Comparison of ENCODE assay signal across 24 mouse cellular contexts in the genomic region with DNA sequence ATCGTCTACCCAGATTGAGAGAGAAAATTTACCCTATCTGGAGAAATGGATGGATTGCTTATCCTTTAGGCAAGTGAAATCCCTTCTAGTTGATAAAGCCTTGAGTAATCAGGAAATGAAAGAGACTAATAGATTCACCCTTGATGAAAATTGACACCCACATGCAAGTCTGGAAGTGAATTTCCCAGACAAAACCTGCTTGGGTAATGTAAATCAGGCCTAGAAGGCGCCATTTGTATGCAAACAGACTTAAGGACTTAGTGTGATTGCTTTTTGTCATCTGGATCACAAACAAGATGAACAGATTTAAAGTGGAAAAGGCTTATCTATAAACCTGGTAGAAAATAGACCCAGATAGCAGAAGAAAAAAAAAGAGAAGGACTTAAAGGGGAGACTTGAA.
"Had no signal": no experiment of that assay in that cellular context is flagged by ENCODE, and none has a peak within 500 bp of the region (broad histone marks: within the 10 kb centered on the region; RNA-seq: fewer than 3 reads in every experiment).

No protein-coding gene starts in this region.

- H3K4me2 ChIP-seq: heart, embryonic 12.5 days; hindbrain, embryonic 12.5 days; hindbrain, embryonic 14.5 days; intestine, embryonic 15.5 days; limb, embryonic 12.5 days; liver, embryonic 11.5 days; liver, embryonic 13.5 days had no signal

- DNase-seq: gastrocnemius, postnatal 10 days; gastrocnemius, postnatal 25 days; heart, adult 18-20 months; heart, postnatal 10 days; heart, postnatal 4 days; kidney, adult 18-20 months; kidney, postnatal 14 days; kidney, postnatal 4 days; liver; liver, embryonic 13.5 days had no signal

- H3K9me3 ChIP-seq: heart, embryonic 10.5 days; heart, embryonic 12.5 days; hindbrain, embryonic 10.5 days; hindbrain, embryonic 12.5 days; intestine, embryonic 15.5 days; limb, embryonic 10.5 days; limb, embryonic 12.5 days; liver, embryonic 13.5 days had no signal

- H3K36me3 ChIP-seq: heart, embryonic 10.5 days; heart, embryonic 12.5 days; hindbrain, embryonic 10.5 days; hindbrain, embryonic 12.5 days; intestine, embryonic 15.5 days; limb, embryonic 10.5 days; limb, embryonic 12.5 days; liver, embryonic 13.5 days had no signal

- ATAC-seq: hindbrain, embryonic 16.5 days; inflammation-experienced regulatory T-cells, adult 6 months; intestine, embryonic 15.5 days; intestine, postnatal 0 days had no signal

- H3K27me3 ChIP-seq: heart, embryonic 12.5 days; hindbrain, embryonic 12.5 days; intestine, embryonic 15.5 days; limb, embryonic 12.5 days; liver, embryonic 13.5 days had no signal

- H3K4me3 ChIP-seq: heart, embryonic 10.5 days; heart, embryonic 12.5 days; hindbrain, embryonic 10.5 days; hindbrain, embryonic 12.5 days; intestine, embryonic 15.5 days; layer of hippocampus, adult 2 months; left cerebral cortex, adult 2 months; limb, embryonic 10.5 days; limb, embryonic 12.5 days; liver, embryonic 13.5 days had no signal

- H3K9ac ChIP-seq: heart, embryonic 12.5 days; hindbrain, embryonic 12.5 days; hindbrain, embryonic 14.5 days; intestine, embryonic 15.5 days; limb, embryonic 12.5 days; liver, embryonic 13.5 days had no signal

- H3K4me1 ChIP-seq: heart, embryonic 10.5 days; heart, embryonic 12.5 days; hindbrain, embryonic 12.5 days; intestine, embryonic 15.5 days; limb, embryonic 10.5 days; limb, embryonic 12.5 days; liver, embryonic 13.5 days had no signal

- H3K27ac ChIP-seq: heart, embryonic 10.5 days; hindbrain, embryonic 10.5 days; hindbrain, embryonic 12.5 days; hindbrain, embryonic 14.5 days; intestine, embryonic 15.5 days; layer of hippocampus, adult 2 months; left cerebral cortex, adult 2 months; limb, embryonic 10.5 days; limb, embryonic 12.5 days; liver, embryonic 13.5 days had no signal
